Mouse (Mus musculus) kidney, adult 2 months (tissue): ENCODE data around the gene Tcf20.

ENCODE experiments used
- CTCF ChIP-seq: fragments of 200-500 bp; conservative IDR thresholded peaks from 2 replicates; pipeline ENCODE4 v1.5.1; 2011; ENCODE audit warnings: low read depth, mild to moderate bottlenecking, control low read depth, low read length, moderate library complexity, mixed read lengths; ENCODE audit not compliant: insufficient read depth, insufficient read length
- POLR2A ChIP-seq: fragments of 200-500 bp; IDR thresholded peaks from one replicate; pipeline ENCODE4 v1.6.1; 2011; ENCODE audit warnings: low read depth, low read length, control low read depth

GRCm38 (mm10) chr15:82814806-82815205 lies 172.9 kb downstream of the Tcf20 start:
- peak; percentile 95 for TF ChIP-seq CTCF
- TF ChIP-seq POLR2A = no peak
